Mouse (Mus musculus) urinary bladder, adult 18-20 months (tissue): Measurements from ENCODE around the gene Grap.

Experiments
- DNase-seq, 2 experiments: peaks; one replicate each; pipeline ENCODE4 v3.0.0; 2022; ENCODE audit warnings: low spot score in 2 of 2, mixed read lengths in 2 of 2

Gene Grap

GRCm38 (mm10) chr11:61656148-61656850 is 3.2 kb downstream of the Grap start:
- DNase-seq: no peak

GRCm38 (mm10) chr11:61657432-61657831 is 4.4 kb downstream of the Grap start:
- DNase-seq: no peak

DNA sequence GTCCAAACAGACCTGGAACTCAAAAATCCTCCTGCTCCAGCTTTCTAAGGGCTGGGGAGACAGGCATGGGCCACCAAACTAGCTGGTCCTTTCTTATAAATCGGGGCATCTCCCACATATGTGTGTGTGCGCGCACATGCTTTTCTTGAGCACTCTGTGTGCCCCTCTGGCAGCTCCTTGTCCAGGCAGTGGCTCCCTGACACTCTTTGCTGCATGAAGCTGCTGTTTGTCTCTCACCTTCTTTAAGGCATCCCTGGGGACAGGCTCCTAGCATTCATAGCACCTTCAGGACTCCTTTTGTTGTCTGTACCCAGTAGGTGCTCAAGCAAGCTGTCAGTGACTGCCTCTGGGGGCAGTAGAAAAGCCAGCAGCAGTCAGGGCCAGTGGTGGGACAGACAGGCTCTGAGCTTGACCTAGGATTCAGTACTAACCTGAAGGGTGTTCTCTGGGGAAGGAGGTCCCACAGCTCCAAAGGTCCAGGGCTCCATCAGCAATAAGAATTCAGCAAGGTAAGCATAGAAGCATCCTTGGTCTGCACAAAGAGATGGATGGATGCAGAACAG is 5.4 kb downstream of the Grap start:
- DNase-seq: no peak

GRCm38 (mm10) chr11:61659011-61659858 is 6.2 kb downstream of the Grap start:
- no peak for DNase-seq

DNA sequence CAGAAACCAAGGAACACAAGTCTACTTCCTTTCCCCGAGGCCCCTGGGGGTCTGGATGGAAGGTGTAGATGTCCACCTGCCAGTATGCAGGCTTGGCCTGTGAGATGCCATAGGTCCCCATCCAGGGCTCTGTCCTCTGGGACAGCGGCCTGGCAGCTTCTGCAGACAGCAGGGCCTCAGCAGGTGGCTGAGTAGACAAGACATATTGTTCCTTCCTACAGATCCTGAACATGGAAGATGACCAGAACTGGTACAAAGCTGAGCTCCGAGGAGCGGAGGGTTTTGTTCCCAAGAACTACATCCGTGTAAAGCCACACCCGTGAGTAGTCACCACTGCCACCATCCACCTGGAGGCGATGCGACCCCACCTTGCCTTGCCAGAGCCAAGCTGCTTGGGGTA is 6.9 kb downstream of the Grap start:
- DNase-seq: no peak

GRCm38 (mm10) chr11:61660806-61661392 is 7.8 kb downstream of the Grap start:
- no peak for DNase-seq

GRCm38 (mm10) chr11:61662189-61662588 is 9.1 kb downstream of the Grap start:
- DNase-seq: no peak

GRCm38 (mm10) chr11:61665401-61665800 is 12.3 kb downstream of the Grap start:
- no peak for DNase-seq

- peak in 1 of 2 experiments; percentile 42 for DNase-seq
These were observed 13.1 kb downstream of the Grap start for GRCm38 (mm10) chr11:61665991-61666799.

DNA sequence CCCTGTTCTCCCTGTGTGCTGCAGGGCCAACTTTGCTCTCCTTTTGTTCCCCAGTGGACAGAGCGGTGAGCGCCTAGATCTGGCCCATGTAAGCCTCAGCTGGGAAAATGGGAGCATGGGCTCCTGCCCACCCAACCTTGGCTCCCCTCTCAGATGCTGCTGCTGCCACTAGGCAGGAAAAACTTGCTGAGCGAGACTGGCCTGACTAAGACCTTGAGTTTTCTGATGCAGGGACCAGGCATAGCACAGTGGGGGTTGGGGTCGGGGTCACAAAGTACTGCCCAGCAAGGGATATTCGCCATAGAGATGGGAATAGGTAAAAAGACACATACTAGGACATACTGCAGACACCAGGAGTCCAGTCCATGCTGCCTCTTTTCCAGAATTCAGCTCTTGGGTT is 14.2 kb downstream of the Grap start:
- peak in 1 of 2 experiments; percentile 60 for DNase-seq

DNA sequence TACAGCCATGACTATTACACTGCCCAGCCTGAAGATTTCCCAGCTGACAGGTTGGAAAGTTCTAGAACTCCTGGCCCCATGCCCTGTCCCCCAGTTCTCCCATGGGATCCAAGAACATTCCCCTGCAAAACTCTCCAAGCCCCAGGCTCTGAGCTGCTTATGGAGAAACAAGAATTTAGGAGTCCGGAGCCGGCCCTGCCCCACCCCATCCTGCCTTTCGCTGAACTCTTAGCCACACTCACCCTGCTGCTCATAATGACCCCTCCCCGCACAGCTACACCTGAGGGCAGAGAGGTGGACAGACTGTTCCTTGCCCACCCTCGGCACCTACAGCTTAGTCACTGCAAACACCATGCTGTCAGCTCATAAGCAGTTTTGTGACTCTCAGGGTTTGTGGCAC is 14.7 kb downstream of the Grap start:
- no peak for DNase-seq

DNA sequence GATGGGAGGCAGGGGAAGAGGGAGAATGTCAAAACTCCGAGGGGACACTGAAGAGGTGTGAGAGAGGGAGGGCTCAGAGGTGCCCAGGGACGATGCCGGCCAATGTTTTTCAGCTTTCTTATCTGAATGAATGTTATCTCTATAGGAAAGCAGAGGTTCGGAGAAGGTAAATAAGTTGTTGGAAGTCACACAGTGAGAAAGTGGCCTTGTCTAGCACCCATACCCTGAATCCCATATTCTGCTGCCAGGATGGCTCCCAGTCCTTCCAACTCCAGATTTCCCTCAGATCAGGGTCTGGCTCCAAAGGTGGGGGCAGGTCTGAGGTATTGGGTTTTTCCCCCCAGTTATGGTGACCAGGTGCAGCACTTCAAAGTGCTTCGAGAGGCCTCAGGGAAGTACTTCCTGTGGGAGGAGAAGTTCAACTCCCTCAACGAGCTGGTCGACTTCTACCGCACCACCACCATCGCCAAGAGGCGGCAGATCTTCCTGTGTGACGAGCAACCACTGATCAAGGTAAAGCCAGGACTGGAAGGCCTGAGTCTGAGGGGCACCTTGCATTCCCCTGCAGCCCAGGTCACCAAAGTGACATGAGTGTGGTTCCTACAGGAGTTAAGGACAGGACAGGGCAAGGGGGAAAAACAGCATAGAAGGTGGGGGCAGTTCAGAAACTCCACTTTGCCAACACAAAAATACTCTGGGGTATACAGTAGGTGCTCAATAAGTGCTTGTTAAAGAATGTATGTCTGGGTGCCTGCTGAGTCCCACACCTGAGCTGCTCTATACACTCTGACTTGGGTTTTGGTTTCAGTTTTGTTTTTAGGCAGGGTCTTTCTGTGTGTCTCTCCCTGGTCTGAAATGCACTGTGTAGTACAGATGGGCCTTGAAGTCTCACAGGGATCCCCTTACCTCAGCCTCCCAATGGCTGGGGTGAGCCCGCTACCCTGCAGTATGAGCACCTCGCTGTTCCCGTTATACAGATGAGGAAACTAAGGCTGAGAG is 16.7 kb downstream of the Grap start:
- DNase-seq: no peak

DNA sequence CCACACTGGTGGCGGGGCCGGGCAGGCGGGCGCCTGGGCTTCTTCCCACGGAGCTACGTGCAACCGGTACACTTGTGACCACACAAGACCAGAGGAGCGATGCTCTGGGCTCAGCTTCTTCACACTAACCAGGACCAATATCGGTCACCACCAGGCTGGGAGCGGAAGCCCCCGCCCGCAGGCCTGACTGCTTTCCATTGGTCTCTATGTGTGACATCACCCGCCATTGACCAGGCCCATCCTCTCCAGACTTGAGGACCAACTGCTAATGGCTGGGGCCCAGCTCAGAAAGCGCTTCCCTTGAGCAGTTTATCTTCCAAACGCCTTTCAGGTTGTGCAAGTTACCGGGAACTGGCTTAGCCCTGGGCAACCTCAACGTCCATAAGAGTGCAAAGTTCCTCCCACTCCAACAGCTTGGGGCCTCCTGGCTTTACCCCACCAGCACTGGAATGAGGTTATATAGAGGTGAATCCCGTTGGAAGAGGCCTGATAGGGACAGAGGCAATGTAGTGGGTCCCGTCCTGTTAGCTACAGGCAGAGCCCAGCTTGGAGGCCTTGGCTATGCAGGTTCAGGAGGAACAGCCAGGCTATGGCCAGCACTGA is 18.8 kb downstream of the Grap start:
- DNase-seq: no peak

DNA sequence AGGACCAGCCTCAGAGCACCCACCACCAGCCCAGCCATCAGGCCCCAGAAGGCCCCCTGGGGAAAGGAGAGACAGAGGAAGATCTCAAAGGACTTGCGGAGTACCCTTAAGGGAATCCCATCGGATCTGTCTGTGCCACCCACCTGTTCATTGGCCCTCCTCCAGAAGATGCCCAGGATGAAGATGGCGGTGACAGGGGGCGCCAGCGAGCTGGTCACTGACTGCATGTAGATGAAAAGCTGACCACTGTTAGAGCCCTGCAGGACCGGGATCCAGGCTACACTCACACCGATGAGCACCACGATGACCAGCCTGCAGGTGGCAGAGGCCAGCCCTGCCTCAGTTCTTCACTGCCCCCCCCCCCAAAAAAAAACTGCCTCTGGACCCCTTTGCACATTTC is 20.6 kb downstream of the Grap start:
- DNase-seq: no peak

DNA sequence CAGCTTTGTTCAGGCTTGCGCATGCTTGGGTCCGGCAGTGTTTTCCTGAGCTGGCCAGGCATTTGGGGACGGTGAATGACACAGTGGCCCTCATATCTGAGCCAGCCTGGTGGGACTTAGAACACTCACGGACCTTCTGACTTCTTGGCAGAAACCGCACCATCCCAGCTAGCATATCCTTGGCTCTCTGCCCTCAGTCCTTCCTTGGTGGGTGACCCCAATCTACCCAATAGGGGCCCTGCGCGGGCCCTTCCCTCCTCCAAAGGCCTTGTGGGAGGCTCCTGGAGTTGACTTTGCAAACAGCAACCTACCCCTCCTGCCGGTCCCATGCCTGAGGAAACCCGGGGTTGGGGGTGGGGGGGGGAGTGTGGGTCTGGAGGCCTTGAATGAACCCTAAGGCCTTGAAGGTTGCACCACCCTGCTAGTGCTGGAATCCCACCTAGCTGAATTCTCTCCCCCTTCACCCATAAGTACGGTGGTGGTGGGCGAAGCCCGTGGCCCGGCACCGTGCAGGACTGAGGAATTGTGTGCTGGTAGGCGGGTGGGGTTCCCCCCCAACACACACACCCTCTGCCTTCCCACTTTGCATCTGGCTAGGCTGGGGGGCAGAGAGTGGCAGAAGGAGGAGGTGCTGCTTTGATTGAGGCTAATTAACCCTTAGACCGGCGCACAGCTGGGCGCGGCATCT is 21.2 kb downstream of the Grap start:
- no peak for DNase-seq

DNA sequence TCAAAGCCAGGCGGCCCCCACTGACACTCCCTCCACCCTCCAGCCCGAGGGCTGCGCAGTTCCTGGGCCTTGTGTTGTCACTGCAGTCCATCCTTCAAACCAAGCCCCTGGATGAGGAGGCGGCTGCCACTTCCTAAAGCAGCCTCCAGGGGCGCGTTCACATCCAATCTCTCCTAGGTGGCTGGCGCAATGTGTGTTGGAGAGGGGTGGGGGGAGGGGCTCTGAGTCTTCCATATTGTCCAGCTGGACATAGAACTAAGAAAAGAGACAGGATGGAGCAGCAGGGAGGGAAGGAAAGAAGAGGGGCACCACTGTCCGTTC is 21.7 kb downstream of the Grap start:
- no peak for DNase-seq

- DNase-seq: peak in 1 of 2 experiments; percentile 64
These were observed 22.3 kb downstream of the Grap start for GRCm38 (mm10) chr11:61675332-61675731.

GRCm38 (mm10) chr11:61676216-61676854 is 23.3 kb downstream of the Grap start:
- no peak for DNase-seq

- DNase-seq: no peak
These were observed 24.6 kb downstream of the Grap start for GRCm38 (mm10) chr11:61677709-61678108.
